Mouse (Mus musculus): ENCODE results near the gene Srpk3. TPM values are rescaled to one million over a fixed set of nuclear protein-coding genes. Genes with fewer than 3 reads are reported as not detected.
"Not testable (repeated sequence)": the region's sequence is repeated elsewhere in the genome, so short reads cannot be mapped to it uniquely, and the experiment has no call there.

The Srpk3 gene
- polyA plus RNA-seq (2017; shearing (Covaris generic)) = 1 to 10 TPM in 1 of 2 experiments, under 1 TPM in 1; 0.12 to 3.4 TPM

DNA sequence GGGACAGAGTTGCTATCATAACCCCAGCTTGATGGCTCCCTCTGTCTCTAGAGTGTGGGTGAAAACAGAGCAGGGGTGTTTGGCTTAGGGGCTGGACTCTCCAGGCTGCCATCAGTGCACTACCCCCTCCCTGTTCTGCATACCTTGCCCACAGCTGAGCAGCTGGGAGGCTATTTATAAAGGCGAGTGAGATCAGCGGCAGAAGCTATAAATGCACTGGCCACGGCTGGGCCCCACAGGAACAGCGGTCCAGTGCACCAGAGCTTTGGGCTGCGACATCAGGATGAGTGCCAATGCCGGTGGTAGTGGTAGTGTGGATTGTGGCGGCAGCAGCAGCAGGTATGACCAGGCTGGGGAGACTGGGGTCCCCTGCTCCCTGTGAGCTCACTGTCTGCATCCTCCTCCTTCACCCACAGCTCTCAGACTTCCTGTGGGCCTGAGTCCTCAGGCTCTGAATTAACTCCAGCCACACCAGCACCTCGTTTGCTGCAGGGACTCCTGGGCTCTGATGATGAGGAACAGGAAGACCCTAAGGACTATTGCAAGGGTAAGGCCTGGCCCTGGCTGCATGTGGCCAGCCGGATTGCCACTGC, at the start of gene Srpk3:
Gene Srpk3 (plus strand): TSS at position 238 of the 593 bp plus-strand sequence.
- ATAC-seq = no peak

DNA sequence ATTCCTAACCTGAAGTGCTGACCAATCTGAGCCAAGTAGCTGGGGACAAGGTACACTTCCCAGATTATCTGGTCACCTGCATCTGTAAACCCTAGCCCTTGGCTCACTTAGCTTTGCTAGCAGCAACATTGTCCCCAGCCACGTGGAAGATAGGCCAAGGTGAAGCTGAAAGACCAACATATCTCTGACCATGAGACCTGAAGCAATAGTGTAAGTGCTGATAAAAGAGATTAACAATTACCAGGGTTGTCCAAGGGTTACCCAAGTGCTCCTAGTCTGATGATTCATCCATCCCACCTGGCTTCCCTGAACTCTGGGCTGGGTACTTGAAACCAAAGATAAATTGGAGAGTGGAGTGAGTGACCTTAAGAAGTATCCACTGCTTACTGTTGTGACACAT, 43.3 kb upstream of the Srpk3 start:
- ATAC-seq = no peak

DNA sequence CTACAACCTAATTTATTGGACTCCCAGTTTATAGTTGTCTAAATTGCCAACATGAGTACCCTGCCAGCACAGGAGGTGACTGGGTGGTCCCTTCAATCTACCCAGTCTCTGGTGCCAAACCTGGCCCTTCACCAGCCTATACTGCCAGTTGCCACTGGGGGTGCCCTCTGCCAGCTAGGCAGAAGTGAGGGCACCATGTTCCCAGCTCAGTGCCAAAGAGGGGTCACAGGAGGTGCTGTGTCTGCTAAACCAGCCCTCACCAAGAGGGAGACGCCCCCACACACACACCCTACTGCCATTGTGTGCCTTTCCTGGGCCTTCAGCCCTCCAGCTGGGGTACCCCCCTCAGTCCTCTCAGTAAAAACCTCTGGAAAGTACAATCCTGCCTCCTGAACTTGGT, 36.0 kb upstream of the Srpk3 start:
- no peak for ATAC-seq

DNA sequence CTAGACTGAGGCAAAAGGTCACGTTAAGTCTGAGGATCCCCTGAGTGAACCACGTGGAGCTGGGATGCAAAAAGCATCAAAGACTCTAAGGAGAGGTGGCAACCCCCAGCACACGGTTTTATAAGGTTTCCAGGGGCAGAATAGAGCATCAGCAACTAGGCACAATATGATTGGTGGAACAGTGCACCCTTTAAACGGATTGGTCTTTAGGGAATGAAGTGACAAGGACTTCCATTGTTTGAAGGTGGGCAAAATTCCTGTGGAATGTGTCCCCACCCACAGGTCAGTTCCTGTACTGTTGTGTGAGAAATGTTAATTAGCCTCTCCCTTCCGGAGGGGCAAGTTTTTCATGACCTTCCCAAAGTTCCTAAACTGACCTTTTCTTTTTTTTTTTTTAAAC, 35.1 kb upstream of the Srpk3 start:
- ATAC-seq = no peak

DNA sequence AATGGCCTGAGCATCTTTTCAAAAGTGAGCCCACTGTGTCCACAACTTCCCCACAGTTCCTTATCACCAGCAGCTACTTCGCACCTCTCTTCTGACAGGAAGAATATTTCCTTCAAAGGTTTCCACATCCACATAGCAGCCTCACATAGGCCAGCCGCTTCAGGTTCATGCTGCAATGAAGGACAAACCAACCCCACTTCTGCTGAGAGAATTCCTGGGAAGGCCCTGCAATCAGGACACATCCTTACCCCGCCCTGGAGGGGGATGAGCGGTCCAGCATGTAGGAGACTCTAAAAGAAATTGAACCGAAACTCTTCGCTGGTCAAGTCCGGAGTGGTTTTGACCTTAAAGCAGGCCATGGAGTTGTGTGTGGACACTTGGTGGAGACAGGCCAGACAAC, 34.4 kb upstream of the Srpk3 start:
- ATAC-seq = not testable (repeated sequence)

DNA sequence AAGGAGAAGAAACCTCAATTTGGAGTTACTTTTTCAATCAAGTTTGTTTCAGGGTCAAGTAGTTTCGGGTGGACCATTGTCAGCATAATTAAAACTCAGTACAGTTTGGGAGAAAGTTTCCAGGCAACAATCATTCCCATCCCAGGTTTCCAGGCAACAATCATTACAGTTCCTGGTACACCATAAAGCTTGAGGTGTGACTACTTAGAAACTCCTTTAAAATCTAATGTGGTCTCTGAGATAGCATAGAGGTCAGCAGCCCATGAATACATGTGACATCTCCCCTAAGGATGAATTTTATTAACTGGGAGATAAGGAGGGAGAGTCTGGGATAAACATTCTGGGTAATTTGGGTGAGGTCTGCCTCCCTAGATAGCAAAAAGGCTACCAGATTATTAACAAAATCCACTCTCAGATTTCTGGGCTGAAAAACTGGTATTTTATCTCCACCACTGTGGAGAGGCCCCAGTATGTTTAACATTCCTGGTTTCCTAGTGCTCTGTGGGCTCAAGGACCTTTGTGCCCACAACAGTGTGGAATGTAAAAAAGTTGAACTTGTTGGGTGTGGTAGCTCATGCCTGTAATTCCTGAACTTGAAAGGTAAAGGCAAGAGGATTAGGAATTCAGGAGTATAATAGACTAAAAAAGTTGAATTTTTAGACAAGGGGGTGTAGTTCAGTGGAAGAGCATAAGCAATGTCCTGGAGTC, 29.3 kb upstream of the Srpk3 start:
- no peak for ATAC-seq

DNA sequence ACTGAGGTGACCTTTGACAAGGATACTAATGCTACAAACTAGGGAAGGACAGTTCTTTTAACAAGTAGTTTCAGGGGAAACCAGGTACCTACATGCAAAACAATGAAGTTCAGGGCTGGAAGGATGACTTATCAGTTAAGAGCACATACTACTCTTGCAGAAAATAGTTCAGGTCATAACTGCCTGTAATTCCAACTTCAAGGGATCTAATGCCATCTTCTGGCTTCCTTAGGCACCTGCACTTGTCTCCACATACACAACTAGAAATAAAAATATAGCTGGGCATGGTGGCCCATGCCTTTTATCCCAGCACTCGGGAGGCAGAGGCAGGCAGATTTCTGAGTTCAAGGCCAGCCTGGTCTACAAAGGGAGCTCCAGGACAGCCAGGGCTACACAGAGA, 25.2 kb upstream of the Srpk3 start:
- no peak for ATAC-seq

DNA sequence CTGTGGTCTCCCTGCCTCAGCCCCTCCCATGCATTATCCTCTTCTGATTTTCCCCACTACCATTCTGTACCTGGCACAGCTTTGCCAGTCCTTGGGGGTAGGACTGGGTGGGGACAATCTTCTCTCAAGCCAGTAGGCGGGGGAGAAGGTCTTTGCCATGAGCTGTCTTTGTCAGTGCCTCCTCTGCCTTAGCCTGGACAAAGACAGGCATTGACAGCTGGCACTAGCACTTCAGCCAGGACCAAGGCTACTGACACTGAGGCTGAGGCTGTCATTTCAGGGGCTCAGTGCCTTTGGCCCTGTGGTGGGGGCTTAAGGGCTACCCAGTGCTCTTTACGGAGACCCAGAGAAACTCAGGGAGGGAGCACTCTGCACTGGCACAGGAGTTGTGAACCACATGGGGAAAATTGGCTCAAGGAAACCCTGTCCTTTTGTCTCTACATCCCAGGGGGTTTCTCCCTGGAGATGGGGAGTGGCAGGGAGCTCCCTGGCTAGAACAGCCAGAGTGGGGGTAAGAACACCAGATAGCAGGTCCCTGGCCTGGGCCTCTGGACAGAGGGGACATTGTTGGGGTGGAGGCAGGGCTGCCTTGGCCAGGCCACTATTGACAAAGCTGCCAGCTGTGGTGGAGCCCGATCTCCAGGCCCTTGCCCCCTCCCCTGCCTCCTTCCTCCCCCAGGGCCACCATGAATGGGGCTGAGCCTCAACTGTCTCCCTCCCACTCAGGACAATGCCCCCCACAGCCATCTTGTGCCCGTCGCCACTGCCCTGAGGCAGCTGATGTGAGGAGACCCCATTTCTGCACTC, 17.7 kb upstream of the Srpk3 start, which contains the start of gene Plxnb3:
Gene Plxnb3 (plus strand): TSS at position 757 of the 807 bp plus-strand sequence.
- ATAC-seq = no peak

DNA sequence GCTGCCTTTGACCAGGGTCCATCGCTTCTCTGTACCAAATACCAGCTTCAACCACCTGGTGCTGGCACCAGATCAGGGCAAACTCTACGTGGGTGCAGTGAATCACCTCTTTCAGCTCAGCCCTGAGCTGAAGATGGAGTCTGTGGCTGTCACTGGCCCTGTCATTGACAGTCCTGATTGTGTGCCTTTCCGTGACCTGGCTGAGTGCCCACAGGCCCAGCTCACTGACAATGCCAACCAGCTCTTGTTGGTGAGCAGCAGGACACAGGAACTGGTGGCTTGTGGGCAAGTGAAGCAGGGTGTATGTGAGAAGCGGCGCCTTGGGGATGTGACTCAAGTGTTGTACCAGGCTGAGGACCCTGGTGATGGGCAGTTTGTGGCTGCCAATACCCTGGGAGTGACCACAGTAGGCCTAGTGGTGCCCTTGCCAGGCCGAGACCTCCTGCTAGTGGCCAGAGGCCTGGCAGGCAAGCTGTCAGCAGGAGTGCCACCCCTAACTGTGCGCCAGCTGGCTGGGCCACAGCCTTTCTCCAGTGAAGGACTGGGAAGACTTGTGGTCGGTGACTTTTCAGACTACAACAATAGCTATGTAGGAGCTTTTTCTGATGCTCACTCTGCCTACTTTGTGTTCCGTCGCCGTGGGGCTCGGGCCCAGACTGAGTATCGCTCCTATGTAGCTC, 15.5 kb upstream of the Srpk3 start:
- no peak for ATAC-seq

DNA sequence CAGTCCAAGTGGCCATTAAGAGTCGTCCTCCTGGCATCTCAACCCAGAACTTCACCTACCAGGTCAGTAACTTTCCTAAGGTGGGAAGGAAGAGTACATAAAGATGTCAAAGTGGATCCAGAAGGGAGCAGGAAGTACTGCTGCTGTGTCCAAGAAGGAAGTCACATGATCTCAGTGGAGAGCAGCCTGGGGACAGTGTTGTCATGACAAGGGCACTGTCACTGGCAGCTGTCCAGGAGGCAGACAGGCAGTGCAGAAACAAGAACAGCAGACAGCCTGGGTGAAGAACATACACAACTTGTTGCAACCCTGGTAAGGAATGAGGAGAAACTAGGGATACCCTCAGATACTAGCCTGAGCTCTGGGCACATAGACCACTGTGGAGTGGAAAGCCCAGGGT, 8.9 kb upstream of the Srpk3 start:
- no peak for ATAC-seq

DNA sequence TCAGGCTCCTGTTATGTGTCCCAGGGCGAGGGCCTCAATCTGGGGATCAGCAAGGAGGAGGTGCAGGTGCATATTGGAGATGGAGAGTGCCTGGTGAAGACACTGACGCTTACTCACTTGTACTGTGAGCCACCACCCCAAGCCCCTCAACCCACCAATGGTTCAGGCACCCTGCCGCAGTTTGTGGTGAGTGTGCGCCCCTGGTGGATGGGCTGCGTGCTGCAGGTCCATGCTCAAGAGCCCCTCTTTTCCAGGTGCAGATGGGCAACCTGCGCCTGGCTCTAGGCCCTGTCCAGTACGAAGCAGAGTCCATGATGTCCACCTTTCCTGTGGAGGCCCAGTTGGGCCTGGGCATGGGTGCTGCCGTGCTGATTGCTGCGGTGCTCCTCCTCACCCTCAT, 6.9 kb upstream of the Srpk3 start:
- ATAC-seq = no peak

DNA sequence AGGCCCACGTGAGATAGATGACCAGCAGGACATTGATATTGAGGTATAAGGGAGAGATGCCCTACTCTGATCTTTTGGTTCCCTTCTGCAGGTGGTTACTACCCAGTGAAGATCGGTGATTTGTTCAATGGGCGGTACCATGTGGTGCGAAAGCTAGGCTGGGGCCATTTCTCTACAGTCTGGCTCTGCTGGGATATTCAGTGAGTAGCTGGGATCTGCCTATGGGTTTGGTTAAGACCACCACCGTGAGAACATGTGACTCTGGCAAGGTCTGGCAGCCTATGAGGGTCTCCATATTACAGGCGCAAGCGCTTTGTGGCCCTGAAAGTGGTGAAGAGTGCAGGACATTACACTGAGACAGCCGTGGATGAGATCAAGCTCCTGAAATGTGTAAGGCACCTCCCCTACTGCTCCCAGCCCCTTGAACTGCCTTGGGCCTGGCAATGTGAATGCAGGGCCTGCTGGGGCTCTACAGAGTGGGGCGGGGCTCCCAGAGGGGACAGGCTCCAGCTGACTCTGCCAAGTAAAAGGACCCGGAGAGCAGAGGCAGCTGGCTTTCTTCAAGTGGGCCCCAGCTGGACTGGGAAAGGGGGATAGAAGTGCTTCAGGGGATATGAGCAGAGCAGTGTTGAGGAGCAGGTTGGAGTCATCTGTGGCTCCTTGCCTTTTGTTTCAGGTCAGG, 738 bp downstream of the Srpk3 start:
- ATAC-seq = no peak

DNA sequence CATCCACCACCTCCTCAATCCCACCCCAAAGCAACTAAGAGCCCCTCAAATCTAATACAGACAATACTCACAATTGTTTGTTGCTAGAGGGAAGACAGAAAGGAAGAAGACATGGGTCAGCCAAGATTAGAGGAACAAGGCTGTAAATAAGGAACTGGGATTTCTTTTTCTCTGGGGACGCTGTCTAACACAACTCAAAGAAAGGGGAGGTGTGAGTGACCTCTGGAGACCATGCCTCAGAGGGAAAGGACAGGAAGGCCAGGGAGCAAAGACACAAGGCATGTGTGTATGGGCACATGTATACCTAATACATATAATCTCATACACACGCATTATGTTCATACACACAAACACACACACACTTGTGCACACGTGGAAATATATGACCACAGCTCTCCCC, 8.0 kb downstream of the Srpk3 start:
- ATAC-seq = no peak

DNA sequence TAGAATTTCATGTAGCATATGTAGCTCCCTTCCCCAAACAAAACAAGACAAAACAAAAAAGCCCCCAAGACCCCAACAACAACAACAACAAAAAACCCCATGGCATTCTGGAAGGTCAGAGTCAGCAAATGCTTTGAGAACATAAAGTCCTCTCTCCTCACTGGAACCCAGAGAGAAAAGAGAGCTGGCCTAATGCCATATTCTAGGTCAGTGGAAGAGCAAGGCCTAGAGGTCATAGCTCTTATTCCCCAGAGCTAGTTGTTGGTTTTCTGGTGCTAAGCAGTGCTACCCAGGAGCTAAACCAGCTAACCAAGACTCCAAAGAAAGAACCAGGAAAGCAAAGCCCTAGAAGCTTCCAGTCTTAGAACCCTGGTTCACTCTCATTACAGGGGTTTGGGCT, 11.5 kb downstream of the Srpk3 start:
- no peak for ATAC-seq

DNA sequence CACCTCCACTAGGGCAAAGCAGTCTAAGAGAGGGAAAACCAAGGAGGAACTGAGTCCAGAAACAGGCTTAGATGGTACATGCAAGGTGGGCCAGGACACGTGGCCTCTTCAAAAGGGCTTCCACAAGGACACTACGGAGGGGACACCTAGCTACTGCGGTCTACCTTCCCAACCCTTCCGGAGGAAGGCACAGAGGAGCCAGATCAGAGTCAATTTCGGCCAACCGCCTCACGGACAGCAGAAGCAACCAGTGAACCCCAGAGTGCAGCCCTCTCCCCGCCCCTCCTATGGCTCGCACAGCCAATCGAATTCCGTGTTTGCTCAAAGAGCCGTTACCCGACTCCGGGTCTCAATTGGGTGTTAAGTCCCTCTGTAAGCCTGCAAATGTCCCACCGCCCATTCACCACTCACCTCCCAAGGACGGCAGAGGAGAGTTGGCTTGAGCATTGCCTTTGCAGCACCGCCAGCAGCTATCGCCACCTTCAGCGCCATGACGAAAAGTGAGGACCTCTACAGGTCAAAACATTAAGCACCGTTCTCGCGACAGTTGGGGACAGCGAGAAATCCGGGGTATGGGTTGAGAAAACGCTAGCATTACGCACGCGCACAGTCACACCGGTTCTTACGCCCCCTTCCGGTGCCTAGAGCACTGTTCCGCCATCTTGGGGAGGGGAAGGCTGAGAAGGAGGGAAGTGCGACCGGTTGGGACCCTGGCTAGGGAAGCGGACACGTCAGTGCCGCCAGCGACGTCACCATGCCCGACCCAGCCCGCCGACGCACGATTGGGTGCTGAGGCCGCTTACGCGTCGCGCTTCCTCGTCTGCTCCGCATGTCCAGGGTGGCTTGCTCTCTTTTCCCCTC, 12.4 kb downstream of the Srpk3 start, which contains the start of the genes Idh3g and Ssr4:
Gene Idh3g (minus strand): TSS at position 534 of the 861 bp plus-strand sequence.
Gene Ssr4 (plus strand): TSS at position 665 of the 861 bp plus-strand sequence.
- ATAC-seq = peak; percentile 88

DNA sequence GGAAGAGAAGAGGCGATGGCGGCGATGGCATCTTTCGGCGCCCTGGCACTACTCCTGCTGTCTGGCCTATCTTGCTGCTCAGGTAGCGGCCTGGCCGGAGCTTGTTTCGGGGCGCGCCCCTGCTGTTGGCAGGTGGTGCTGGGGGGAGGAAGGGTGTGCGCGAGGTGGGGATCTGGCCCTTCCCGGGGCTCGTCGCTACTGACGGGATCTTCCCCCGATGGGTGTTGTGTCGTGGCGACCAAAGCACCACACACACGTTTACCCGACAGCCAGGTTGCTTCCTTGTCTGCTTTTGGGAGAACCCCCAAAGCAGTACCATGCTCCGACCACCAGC, 13.0 kb downstream of the Srpk3 start:
- peak; percentile 38 for ATAC-seq

DNA sequence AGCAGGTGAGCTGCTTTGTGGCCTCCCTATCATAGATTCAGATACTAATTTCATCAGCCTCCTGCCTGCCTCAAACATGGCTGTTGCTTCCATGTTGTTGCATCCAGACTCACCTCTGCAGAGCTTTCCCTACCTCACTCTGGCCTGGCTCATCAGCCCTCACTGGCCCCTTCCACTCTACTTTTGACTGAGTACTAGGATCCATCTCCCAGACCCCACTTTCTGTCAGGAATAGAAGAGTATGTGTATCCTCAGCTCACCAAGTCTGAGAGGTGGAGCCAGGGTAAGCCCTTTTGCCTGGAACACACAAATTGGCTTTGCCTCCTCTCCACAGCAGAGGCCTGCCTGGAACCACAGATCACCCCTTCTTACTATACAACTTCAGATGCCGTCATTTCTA, 14.3 kb downstream of the Srpk3 start:
- no peak for ATAC-seq

DNA sequence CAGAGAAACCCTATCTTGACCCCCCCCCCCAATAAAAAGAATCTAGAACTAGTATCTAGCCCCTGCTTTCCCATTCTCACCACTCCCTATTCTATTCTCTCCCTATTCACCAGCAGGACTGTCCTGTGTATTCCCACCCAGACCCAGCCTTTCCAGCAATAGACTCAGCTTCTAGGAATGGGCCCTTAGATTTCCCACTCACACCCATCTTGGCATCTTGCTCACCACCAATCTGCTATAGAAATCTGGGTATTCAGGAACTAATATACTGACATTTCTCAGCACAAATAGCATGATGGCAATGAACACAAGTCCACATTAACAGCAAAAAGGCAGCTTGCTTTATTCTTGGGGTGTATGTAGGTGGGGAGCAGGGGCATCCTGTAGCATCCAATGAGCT, 18.8 kb downstream of the Srpk3 start:
- no peak for ATAC-seq

DNA sequence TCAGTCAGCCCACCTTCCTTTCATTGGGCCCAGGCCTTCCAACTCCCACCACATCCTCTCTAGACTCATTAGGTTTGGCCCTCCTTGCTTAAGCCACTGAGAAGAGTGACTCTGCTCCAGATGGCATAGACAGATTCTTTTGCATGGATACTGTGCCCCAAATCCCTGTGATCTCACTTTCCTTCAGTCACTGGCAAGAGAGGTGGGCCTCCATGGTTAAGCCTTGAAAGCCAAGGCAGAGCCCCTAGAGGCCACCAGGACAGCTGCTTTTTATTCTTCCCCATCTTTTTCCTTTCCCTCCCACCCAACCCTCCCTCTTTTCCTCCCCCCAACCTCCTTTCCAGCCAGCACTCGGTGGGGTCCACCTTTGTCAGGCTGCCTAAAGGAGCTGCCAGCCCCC, 19.3 kb downstream of the Srpk3 start:
- ATAC-seq = no peak

DNA sequence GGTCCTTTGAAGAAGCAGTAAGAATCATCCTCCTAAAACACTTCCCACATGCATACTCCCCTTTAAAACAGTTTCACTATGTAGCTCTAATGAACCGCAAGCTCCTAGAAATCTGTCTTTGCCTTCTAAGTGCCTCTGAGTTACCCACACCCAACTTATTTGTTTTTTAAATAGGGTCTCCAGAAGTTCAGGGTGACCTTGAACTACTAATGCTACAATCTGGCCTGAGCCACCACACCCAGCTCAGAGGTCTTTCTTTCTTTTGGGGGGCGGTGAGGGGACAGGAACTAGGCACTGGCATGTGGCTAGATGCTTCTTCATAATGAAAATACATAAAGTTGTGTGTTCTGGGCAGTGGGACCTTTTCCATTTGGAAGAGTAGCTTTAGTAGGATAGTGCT, 23.3 kb downstream of the Srpk3 start:
- no peak for ATAC-seq

DNA sequence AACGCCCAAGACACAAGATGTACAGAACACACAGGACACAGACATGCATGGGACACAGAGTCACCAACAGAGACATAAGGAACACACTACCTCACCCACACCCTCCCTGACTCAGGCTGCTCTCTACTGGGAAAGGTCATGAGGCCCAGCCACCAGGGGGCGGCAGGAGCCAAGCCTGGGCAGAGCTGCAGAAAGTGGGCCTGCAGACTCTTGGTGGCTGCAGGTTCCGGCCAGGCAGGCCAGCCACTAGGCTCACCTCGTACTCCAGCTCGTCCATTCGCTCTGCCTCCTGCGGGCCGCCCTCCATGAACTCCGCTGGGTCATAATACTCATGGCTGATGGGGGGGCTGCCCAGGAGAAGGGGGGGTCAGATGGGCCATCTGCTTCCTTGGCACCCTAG, 24.3 kb downstream of the Srpk3 start:
- ATAC-seq = peak; percentile 83
